Mouse (Mus musculus) urinary bladder, postnatal 4 days (tissue): Measurements from ENCODE around the gene Eif4g3.

Source experiments
- DNase-seq, 2 experiments: peaks; one replicate each; pipeline ENCODE4 v3.0.0; 2021 to 2022; ENCODE audit warnings: low spot score in 2 of 2

The Eif4g3 gene

GRCm38 (mm10) chr4:138161550-138161949 lies 168.7 kb downstream of the Eif4g3 start:
- DNase-seq = no peak

DNA sequence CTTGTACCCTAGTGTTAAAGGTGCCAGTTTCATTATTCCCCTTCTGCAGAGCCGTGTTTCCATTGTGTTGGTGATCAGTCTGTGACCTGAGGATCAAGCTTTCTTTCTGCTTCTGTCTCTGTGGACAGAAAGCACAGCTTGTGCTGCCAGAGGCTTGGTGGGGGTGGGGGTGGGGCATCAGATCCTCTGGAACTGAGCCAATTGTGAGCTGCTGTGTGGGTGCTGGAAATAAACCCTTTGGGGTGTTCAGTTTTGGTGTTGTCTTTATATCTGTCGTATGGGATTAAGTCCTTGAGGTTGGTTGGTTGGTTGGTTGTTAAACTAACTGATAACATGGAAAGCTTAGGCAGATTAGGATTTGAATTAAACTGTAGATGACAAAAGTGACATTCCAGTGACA lies 171.0 kb downstream of the Eif4g3 start:
- DNase-seq = no peak

- no peak for DNase-seq
Measured at GRCm38 (mm10) chr4:138164860-138165259, 172.0 kb downstream of the Eif4g3 start.

DNA sequence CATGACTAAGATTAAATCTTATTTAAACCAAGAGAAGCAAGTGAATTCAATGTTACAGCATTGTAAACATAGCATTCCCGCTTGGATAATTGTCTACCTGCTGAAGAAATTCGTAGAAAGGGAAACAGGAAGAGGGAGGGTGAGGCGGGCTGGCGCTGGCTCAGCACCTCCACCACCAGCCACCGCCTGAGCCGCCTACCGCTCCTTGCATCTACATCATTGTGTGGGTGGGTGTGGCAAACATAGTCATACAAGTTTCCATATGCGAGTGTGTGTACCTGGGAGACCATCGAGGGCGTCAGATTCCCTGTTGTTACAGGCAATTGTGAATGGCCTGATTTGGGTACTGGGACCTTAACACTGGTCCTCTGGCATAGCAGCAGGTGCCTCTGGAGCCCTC lies 173.7 kb downstream of the Eif4g3 start:
- no peak for DNase-seq

GRCm38 (mm10) chr4:138168162-138168561 lies 175.3 kb downstream of the Eif4g3 start:
- DNase-seq = no peak

DNA sequence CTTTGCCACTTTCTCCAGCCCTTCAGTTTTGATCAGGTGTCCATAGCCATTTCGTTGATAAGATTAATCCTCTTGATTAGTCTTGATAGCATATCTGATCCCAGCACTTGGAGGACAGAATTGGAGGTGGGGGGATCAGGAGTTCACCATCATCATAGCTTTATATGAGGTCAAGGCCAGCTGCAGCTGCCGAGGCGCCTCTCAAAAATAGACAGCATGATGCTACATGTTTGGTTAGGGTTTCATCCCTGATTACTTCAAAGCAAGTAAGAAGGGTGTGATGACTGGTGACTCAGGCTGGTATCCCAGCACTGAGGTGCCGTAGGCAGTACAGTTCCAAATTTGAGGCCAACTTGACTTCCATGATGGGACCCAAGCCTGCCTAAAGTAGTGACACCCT lies 176.6 kb downstream of the Eif4g3 start:
- DNase-seq = no peak

DNA sequence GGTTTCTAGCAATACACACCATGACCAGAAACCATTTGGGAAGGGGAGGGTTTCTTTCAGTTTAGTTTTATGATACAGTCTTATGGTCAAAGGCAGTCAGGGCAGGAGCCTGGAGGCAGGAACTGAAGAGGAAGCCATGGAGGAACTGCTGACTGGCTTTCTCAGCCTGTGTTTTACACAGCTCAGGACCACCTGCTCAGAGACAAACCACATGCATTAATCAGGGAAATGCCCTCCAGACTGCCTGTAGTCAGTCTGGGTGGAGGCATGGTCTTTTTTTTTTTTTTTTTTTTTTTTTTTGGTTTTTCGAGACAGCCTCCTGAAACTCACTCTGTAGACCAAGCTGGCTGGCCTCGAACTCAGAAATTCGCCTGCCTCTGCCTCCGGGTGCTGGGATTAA lies 179.9 kb downstream of the Eif4g3 start:
- DNase-seq = no peak

DNA sequence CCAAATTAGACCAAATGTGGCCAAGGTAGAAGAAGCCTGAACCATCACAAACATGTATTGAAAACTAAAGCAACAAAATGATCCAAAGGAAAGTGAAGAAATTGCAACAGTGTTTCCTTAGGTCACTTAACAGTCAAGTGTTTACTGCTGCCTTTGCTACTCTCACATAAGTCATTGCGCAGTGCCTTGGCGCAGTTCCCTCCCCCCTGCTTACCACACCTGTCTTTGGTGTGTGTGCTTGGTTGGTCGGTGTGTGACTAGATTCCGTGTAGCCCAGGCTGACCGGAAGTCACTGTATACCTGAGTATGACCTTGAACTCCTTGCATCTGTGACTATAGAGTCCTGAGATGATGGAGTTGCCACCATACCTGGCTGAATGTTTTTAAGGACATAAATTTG lies 186.6 kb downstream of the Eif4g3 start:
- DNase-seq = no peak

- DNase-seq = no peak
Measured at GRCm38 (mm10) chr4:138180719-138181118, 187.9 kb downstream of the Eif4g3 start.

DNA sequence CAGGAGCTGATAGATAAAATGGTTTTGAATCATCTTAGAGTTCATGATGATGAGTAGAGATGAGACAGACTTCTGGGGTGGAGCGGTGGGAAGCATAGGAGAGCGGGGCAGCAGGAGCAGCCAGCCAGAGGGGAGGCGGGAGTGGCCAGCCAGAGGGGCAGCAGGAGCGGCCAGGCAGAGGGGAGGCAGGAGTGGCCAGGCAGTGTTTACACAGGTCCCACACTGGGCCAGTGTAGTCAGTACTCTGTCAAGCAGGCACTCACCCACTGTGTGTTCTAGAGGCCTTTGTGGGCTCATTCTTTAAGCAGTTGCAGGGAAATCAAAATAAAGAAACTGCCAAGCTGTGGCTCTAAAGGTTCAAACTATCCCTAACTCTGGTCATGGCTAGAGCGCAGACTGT lies 191.2 kb downstream of the Eif4g3 start:
- DNase-seq = no peak

GRCm38 (mm10) chr4:138184573-138184981 lies 191.8 kb downstream of the Eif4g3 start:
- DNase-seq = no peak

DNA sequence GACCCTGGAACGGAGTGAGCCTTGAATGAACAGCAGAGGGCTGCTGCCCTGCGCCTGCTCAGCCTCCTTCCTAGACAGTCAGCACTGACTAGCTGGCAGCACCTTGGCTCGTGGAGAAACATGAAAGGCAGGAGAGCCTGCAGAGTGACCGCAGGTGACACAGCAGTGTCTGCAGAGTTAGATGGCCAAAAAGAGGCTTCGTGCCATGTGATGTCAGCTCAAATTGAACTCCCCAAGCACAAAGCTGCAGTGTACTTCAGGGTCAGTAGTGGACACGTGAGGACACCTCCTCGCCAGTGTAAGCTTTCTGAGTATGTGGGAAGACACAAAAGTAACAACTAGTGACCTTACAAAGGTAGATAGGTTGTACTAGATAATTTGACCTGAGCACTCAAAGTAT lies 193.1 kb downstream of the Eif4g3 start:
- DNase-seq = no peak

DNA sequence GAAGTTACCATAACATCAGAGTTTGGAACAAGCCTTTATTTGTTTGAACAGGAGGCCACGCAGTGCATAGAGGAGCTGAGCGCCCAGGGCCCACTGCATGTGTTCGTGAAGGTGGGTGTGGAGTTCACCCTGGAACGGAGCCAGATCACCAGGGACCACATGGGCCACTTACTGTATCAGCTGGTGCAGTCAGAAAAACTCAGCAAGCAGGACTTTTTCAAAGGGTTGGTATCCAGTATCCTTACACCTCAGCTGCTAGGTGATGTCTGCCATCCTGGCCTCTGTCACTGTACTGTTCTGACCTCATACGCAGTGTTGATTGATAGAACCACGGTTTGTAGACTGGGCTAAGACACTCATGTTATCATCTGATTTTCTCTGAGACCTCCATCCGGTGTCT lies 195.2 kb downstream of the Eif4g3 start:
- no peak for DNase-seq

DNA sequence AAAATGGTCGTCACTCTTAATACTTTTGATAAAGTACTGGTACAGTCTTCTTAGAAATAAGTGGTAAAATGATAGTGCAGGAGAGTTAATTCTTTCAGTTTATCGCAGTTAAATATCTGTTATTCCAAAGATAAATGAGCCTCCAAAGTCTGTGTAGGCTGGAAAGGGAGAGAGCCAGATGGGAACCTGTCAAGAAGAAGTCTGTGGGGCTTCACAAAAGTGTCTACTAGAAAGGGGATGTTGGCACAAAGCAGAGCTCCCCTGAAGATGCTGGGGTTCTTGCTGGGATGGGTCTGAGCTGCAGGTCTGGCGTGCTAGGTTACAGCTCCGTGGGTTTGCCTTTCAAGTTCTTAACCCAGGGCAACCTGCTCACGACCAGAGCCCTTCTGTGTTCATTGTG lies 199.7 kb downstream of the Eif4g3 start:
- DNase-seq = no peak

DNA sequence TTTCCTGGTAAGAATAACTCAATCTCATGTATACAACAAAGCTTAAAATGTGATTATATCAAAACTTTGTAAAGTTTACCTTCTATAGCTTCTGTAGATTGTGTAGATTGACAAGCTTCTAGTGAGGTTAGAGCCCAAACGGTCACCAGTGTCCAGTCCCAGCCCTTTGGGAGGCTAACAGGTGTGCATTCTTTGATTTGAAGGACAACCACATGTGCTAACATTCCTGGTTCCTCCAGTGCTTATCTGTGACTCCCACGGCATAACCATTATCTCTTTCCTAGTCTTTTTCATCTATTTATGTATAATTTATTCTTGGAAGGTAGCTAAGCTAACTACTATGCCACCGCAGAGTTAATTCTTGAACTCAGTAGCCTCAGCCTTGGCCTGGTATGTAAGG lies 207.9 kb downstream of the Eif4g3 start:
- no peak for DNase-seq

DNA sequence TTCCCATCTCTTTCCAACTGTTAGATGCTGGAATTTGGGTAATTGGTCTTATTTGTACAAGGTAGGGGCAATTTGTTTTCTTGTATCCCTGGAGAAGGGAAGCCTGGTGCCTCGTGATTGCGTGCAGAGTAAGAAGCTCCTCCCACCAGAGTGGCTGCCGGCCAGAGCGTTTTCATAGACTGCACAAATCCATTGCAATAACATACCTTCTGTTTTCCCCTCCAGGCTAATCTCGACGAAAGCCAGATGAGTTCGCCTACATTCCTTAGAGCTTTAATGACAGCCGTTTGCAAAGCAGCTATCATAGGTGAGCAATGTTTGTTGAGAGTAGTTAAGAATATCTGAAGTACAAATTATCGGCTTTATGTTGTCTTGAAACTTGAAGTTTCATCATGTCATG lies 208.9 kb downstream of the Eif4g3 start:
- no peak for DNase-seq

GRCm38 (mm10) chr4:138210116-138210515 lies 217.3 kb downstream of the Eif4g3 start:
- DNase-seq = no peak

DNA sequence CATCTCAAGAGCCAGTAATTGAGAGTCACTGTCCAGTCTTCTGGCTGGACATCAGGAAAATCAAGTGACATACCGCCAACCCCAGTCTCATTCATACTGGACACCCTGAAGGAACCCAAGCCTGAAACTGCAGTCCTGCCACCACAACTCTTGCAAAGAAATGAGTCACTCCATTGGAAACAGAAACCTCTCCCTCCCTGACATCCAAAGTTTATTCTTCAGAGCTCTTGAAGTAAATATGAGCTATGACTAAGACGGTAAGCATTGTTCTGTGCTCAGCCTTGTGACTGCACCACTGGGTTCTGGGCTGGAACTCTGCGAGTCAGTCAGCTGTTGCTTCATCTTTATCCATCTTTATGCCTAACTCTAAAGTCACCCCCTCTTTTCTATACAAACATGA lies 221.0 kb downstream of the Eif4g3 start:
- no peak for DNase-seq

- DNase-seq = no peak
Measured at GRCm38 (mm10) chr4:138215671-138216199, 222.9 kb downstream of the Eif4g3 start.

- peak; percentile 67 to 78 for DNase-seq
Measured at GRCm38 (mm10) chr4:138216200-138216890, 223.5 kb downstream of the Eif4g3 start, which contains the start of gene Hp1bp3. Hp1bp3 (plus strand) TSS chr4:138216296.

DNA sequence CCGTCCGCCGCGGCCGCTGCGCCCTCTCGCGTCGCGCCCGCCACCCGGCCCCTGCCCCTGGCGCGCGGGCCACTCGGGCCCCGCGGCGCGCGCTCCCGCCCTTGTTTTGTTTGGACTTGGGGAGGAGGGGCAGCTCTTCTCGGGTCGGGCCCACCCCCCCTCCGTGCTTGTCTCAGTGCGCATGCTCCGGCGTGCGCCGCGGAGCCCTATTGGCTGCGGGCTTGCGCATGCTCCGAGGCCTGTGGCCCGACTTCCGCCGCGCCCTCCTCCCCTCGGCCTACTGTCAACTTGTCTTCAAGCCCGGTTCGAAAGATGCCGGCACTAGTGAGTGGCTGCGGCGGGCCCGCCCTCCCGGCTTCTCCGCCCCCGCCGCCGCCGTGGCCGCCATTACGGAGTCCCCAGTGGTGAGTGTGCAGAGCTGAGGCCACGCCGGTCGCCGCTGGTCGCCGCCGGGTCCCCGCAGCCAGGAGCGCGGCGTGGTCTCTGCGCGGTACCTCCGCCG lies 224.1 kb downstream of the Eif4g3 start:
- peak; percentile 98 for DNase-seq

DNA sequence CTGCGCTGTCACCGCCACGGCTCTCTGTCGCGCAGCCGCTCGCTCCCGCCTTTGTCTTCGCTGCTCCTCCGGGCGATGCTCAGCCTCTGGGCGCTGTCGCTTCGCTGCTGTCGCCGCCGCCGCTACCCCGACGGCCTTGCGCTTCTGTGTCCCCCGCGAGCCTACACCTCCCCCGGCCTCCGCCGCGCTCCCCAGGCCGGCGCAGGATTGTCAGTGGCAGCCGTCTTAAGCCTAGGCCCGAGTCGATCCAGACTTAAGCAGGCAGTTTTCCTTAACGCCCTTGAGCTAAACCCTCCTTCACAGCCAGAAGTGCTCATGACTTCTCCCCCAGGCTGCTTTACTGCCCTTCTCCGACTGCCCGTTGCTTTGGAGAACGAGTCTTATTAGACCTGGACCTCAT lies 224.6 kb downstream of the Eif4g3 start:
- DNase-seq = no peak

DNA sequence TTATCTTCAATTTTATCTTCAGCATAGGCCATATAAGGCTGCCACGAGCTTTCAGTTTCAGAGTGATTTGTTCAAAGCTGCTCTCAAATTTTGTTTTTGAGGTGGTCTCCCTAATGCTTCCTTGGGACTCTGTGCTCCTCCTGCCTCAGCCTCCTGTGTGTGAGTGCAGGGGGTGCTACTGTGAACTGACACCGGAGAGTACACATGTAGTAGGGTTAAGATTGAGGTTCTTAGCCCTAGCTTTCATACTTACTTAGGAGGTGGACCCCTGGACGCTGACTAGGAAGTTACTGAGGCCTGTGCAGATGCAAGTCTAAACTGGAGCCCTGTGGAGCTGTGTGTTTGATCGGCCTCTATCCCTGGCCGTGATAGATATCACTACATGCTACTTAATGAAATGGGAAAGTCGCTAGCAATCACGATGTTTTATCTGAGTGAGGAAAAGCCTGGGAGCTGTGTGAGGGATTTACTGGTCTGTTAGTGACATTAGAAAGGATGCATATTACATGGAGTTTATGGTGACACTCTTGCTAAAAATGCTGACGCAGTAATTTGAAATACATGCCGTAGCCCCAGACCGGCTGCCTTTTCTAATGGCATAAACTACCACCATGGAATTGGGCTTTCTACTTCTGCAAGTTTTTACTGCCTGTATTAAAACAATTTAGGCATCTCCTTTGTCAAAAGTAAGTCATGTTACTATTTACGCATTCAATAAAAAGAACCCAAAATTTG lies 225.3 kb downstream of the Eif4g3 start:
- no peak for DNase-seq
